Mouse (Mus musculus): ENCODE measurements around the gene Adat3.

The Adat3 gene

DNA sequence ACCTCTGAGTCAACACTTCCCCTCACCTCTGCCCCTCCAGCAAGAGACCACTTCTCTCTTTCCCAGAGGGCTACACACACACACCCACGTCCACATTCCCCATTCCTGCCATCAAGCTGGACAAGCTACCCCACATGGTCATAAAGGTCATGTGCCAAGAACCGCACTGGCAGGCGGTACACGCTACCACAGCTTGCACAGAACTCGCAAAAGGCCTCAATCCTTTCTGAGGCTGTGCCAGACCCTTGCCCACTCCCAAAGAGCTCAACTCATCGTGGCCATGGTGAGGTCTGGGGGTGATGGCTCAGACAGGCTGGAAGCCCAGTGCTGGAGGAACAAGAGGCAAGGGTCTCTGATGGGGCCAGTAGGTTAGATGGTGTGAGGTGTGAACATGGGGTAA is 52.2 kb downstream of the Adat3 start:
- DNase-seq (ENCODE audit: low spot score): no peak

DNA sequence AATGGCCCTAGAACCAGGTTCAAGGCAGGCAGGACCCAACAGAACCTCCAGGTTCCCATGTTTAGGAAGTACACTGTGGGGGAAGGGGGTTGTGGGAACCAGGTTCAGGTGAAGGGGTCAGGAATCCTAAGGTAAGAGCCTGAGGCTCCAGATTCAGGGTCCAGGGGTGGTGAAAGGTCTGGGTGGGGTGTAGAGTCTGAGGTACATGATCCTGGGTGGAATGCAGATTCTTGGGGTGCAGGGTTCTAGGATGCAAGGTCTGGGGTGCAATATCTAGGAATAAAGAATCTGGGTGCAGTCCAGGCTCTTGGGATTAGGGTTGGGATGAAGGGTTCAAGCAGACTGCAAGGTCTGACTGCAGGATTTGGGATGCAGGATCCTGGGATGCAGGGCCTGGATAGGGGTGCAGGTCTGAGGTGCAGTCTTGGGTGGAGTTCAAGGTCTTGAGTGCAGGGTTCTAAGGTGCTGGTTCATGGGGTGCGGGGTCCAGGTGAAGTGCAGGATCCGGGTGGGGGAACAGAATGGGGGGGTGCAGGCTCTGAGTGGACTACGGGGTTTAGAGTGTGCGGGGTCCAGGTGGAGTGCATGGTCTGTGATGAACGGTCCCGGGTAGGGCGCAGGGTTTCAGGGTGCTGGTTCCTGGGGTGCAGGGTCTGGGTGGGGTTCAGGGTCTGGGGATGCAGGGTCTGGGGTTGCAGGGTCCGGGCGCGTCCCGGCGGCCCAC is 52.9 kb downstream of the Adat3 start:
- no peak for DNase-seq (ENCODE audit: low spot score)

DNA sequence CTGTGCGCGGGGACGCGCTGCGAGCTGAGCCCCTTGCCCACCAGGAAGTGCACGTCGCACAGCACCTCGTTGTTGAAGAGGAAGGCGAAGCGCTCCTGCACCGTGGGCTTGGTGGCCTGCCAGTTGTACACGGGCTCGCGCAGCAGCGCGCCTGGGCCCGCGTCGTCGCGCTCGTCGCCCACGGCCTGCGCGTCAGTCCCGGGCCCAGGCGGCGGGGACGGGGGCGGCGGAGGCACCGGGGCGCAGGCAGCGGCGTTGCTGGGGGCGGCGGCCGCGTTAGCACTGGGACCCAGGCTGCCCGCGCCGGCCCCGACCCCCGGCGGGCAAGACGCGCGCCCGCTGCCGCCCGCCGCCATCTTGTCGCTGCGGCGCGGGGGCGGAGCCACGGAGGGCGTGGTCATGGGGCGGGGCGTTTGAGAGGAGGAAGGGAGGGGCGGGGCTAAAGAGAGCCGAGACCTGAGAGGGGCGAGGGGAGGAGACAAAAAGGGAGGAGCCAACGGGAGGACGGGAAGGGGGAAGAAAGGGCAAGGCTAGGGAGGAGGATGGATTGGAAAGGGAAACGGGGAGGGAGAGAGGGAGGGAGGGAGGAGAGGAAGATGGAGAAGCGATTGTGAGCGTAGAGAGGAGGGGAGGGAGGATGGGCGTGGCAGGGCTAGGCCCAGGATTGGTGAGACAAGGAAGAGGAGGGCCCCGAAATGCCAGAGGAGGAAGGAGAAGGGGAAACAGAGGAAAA is 53.6 kb downstream of the Adat3 start:
- DNase-seq (ENCODE audit: low spot score): peak; percentile 96

DNA sequence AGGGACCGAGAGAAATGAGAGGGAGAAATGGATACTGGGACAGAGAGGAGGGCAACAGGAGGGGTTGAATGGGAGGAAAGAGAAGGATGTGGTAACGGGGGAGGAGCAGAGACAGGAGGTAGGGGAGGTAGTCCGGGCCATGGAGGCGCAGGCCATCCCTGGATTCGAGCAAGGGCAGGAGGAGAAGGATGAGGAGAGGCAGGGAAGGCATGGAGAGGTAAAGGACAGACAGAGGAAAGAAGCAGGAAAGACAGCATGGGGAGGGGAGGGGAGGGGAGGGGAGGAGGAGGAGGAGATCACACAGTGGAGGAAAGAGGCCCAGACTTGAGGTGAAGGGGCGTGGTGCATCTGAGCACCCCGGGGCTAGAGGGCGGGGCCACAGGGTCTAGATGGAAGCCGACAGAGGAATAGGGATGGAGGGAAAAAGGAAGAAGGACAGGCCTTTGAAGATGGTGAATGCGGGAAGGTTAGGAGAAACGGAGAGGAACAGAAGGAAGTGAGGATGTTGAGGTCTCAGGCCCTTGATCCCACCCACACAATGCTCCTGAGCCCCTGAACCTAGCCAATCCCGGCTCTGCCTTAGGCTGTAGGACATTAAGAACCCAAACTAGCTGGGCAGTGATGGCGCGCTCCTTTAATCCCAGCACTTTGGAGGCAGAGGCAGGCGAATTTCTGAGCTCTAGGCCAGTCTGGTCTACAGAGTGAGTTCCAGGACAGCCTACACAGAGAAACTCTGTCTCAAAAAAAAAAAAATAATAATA is 54.4 kb downstream of the Adat3 start, which contains the start of gene Btbd2:
TSS of gene Btbd2 (minus strand) at position 209 of the 761 bp plus-strand sequence.
- DNase-seq (ENCODE audit: low spot score): no peak

Measured in testis, postnatal 14 days (tissue).